Mouse (Mus musculus): ENCODE results near the gene Abca13.

Gene Abca13

DNA sequence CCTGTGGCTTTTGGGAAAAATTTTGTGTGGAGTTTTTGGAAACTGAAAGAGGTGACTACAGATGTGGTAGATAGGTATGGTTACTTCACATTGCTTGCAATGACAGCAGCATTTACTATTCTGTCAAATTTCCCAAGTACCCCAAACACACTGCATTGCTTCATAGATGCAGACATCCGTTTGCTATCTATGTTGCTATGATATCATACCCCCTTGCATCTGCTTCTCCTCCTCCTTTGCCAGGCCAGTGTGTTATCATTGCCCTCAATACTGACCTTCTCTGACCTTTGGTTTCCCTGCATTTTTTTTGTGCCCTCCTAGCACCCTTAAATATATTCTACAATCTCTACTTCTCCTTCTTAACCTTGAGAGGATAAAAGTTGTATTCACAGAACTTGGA, 341.4 kb downstream of the Abca13 start:
- no peak for DNase-seq (ENCODE audit: low spot score in 2 of 2)

DNA sequence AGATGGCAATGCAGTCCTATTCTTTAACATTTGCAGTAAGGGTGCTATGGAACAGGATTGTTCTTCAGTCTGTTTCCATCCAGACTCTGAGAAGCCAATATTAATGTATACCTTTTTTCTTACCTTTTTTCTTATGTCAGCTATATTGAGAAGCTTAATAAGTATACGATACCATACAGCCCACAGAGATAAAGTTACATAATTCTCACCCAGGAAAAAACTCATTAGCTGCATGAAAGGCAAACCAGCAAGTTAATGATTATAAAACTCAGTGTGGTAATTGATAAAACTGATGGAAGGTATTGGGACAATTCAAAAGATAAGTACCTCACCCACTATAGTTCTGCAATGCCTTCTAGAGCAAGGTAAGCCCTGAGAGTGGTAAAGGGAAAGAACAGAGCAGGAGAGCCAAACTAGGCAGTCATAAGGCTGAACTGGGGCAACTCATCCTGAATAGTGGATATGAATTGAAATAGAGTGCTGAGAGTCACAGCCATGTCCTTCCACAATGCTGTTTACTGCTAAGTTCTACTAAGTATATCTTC, 342.0 kb downstream of the Abca13 start:
- DNase-seq (ENCODE audit: low spot score in 2 of 2) = no peak

DNA sequence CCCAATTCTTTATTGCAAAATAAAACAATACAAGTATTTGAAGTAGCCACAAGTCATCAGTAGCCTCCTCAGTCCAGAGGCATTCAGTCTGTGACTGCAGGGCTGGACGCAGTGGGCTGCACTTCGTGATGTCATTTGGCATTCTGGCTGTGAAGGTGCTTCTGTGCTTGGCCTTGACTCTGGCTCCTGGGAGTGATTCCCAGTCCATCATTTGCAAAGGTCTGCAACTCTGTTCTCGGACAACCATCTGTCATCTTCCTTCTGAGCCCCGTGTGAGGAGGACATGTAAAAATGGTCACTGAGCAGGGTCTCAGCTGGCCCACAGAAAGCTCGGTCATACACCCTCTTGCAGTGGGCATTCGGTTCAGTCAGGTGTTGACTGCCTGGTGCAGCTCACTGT, 345.1 kb downstream of the Abca13 start:
- no peak for DNase-seq (ENCODE audit: low spot score in 2 of 2)

DNA sequence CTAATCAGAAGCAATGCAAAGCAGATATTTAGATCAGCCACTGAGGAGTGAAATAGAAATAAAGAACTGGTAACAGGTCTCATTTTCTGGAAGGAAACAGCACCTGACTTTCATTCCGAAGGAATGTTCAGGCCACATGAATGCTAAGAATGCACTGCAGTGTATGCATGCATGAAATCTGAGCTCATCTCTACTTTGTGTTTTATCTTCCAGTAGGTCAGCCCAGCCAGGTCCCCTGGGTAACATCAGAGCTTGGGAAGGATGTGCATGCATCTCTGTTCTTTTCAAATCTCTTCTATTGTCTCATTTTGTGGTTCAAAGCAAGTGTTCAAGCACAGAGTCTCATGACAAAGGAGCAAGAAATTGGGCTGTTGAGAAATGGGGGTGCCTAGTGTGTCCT, 346.6 kb downstream of the Abca13 start:
- no peak for DNase-seq (ENCODE audit: low spot score in 2 of 2)

DNA sequence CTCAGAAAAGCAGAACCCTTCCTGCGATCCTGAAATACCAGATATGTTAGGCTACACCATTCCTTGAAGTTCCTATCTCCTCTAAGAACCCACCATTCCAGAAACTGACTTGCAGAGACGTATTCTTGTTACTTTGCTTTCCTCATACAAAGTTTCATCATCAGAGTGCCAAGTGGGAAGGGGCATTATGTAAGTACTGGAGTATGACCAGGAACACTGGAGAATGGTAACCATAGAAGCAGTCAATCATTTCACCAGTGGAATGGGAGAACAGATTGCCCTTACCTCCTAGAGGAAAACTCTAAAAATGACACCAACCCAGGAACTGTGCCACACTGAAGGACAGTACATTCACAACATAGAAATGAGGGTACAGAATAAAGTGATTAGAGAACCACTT, 368.3 kb downstream of the Abca13 start:
- DNase-seq (ENCODE audit: low spot score in 2 of 2) = no peak

DNA sequence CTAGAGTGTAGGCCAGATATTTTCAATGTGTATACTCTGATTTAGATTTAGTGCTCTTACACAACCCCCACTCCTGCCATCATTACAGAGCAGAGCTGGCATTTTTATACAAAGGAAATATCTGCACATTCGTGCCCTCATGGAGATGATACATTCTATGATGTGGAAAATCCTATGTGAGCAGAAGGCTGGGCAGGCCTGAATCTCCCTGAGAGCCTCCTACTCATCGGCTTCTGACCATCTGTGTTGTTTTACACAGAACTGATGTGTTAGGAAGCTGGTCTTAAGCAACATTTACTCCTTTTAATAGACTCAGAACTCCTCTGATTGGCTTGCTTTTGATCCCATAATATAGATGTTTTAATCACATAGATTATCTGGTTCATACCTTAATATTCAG, 376.6 kb downstream of the Abca13 start:
- no peak for DNase-seq (ENCODE audit: low spot score in 2 of 2)

DNA sequence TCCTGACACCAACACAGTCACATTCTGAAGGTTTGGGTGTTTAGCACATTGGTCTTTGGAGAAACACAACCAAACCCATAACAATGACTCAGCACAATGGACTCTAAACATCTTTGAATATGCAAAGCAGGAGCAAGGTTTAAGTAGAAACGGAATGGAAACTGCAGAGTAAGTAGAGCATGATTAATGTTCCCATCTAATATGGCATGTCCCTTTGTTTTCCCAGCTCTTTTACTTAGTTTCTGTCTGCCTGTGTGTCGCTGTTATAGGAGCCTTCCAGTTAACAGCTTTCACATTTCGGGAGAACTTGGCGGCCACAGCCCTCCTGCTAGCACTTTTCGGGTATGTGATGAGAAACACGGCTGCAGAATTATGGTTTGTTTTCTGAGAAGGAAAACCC, 378.6 kb downstream of the Abca13 start:
- no peak for DNase-seq (ENCODE audit: low spot score in 2 of 2)

DNA sequence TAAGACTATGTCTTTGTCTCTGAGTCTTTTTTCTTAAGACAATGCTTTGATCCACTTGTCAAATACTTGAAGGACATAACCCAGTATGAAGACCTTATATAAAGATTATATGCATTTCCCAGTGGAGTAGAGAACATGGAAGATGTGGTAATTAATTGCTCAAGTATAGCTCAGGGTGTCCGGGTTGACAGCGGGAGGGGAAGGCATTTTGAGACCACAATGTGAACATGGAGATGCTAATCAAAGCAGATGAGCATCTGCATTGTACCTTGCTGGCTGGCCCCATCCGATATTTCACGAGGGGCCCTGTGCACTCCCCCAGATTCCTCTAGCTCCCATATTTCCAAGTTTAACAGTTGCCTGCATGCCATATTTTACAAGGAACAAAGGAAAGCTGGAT, 383.2 kb downstream of the Abca13 start:
- DNase-seq (ENCODE audit: low spot score in 2 of 2) = no peak

DNA sequence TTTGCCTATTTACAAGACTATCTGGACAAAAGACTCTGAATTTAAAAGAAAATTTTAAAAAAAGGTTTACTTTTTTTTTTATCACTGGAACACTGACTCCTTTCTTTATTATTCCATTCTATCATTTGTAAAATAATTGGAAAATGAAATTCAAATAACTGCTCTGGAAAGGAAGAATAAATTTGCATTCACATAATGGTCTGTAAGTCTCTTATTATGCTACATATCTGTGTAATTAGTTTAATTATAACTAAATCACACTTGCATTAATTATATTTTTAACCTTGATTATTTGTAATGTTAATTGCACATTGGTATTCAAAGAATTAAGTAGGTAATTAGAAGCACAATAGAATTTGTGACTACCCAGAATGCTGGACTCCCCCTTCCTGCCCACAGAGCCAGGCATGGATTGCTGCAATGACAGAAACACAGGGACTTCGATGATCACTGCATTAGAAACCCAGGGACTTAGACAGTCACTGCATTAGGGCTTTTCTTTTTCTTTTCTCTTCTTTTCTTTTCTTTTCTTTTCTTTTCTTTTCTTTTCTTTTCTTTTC, 400.1 kb downstream of the Abca13 start:
- no peak for DNase-seq (ENCODE audit: low spot score in 2 of 2)

DNA sequence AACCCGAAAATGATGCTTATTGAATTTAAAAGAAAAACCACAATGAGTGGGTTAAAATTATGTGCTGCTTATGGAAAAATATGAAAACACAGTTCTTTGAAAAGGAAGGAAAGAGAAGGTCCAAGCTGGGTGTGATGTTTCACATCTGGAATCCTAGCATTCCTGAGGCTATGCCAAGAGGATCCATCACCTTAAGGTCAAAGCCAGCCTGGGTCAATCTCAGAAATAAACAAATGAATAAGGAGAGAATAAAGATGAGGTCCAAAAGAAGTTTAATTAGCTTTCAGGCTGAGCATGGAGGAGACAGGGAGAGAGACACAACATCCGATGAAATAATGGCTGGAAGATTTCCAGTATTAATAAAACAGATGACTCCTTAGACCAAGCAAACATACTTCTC, 405.6 kb downstream of the Abca13 start:
- DNase-seq (ENCODE audit: low spot score in 2 of 2) = no peak

DNA sequence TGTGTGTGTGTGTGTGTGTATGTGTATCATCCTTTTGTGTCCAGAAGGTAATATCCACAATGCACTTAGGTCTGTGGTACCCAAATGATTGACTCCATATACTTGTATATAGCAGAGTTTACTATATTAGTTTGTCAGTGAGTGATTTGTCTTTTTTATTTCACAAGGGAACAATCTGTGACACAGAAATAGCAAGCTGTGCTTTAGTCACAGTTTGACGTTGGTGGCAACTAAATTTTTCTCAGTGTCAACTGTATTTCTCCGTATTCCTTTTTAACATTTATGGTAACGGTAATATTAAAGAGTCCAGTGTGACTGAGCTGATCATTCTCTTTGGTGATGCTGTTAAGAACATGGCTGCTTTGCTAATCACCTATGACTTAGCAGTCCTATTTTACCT, 409.4 kb downstream of the Abca13 start:
- DNase-seq (ENCODE audit: low spot score in 2 of 2) = no peak

DNA sequence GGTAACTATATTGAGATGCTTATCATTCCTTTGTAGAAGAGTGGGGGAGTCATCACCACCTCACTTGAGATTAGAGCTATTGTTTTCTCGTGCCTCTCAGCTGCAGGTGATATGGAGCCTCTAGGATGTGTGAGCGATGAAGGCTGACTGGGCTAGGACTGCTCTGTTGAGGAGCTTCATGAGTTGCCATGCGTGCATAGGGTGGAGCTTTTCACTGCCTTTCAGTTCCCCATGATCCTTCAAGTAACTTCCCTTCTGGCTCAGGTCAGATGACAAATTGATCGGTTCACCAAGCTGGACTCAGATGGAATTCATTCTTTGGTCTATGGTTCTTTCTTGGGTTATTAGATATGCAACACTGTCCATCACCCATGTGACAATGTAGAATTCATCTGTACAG, 410.4 kb downstream of the Abca13 start:
- DNase-seq (ENCODE audit: low spot score in 2 of 2) = no peak

DNA sequence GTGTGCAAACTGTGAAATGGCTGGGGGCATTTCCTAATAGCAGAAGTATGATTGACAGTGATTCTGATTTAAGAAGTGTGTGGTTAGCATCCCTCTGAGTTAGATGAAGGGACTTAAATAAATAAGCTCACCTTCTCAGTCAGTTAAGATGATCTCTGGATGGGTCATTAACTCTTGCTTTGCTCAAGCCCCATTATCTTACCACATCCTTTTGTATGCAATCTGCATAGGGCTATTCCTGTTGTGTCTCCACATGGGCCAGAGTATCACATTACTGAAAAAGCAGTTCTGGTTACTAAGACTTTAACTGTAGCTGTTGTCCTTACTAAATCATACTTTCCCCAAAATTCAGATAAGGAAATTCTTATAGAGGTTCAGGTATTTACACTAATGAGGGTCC, 416.5 kb downstream of the Abca13 start:
- no peak for DNase-seq (ENCODE audit: low spot score in 2 of 2)

DNA sequence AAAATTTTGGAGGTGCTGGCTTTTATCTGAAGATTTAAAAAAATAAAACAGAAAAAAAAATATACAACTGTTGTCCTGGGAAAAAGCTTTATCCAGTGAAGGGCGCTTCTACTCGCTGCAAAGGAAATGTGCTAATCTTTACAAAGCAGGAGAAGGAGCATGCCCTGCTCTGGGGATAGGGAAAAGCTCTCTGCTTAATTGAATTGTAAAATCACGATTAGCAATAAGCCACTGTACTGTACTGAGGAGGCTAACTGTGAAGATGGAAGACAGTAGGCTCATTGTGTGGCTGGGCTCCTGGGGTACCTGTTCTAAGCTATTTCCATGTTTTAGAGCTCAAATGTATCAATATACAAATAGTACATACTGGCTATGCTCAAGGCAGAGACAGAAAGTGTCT, 417.3 kb downstream of the Abca13 start:
- DNase-seq (ENCODE audit: low spot score in 2 of 2) = no peak

DNA sequence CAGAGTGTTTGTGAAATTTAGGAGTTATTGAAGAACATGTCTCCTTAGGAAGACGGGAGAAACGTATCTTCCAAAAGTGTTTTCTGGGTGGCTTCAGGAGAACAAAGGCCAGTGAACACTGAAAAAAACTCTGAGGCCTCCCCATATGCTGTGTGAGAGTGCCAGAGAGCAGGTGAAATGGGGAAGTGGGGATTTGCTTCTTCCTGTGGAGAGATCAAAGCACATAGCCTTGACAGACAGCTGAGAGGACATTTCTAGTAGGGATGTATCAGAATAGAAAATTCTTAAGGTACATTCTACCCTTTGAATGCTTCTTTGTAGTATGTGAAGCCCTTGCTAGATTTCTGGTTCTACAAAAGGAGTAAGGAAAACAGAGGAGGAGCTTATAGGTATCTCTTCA, 424.4 kb downstream of the Abca13 start:
- no peak for DNase-seq (ENCODE audit: low spot score in 2 of 2)

DNA sequence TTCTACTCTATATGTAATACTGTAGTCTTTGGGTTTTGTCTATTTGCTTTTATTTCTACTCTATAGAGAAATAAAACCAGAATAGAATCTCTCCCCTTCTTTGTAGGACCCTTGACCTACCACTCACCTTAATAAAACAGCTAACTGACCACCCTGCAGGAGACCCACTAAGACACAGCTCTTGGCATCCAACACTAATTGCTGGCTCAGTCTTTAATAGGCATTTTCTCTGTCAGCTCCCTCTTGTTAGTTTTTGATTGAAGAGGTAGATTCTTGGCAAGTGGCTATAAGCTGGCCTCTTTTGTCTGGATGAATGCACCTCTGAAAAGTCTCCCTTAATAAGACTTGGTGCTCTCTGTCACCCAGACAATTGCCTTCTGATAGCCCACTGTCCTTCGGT, 424.9 kb downstream of the Abca13 start:
- no peak for DNase-seq (ENCODE audit: low spot score in 2 of 2)

DNA sequence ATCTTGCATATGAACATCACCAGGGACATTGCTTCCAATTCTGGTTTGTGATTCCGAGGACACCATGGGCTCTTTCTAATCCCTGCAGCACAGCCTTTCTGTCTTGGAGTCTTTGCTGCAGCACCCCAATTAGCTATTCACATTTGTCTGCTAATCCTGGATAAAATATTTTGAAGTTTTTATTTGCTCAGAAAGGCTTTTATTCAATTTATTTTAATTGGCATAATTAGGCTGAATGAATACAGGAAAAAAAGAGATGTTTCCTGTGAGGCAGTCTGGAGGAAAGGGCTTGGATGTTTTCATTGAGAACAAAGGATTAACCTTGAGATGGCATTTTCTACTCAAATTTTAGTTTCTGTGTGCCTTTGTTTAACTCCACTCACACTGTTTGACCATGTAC, 428.2 kb downstream of the Abca13 start:
- no peak for DNase-seq (ENCODE audit: low spot score in 2 of 2)

DNA sequence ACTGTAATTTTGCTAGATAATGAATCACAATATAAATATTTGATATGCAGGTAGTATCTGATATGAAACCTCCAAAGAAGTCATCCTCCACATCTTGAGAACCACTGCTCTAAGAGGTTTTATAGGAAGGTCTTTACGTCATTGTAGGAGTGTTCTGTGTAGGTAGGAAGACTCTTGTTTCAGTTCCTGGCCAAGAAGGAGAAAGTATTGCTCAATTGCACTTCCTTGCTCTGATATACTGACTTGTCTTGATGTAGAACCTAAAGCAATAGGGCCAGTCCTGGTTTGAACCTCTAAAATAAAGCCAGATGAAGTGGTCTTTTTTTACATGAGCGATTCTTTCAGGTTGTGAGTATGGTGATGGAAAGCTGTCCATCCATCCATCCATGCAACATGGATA, 431.1 kb downstream of the Abca13 start:
- no peak for DNase-seq (ENCODE audit: low spot score in 2 of 2)

DNA sequence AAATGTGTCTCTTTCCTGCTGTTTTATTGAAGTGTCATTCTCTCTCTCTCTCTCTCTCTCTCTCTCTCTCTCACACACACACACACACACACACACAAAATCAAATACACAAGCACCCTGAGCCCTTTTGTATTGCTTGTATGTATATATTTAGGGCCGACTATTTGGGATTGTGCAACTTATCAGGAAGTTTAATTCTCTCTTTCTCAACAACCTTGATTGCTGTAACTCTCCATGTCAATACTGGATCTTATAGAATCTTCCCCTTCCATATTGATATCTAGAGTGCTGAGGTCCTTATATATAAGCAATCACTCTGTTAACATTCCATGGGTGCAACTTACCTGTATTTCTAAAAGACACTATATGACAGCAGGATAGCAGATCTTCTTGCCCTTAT, 433.0 kb downstream of the Abca13 start:
- DNase-seq (ENCODE audit: low spot score in 2 of 2) = no peak

DNA sequence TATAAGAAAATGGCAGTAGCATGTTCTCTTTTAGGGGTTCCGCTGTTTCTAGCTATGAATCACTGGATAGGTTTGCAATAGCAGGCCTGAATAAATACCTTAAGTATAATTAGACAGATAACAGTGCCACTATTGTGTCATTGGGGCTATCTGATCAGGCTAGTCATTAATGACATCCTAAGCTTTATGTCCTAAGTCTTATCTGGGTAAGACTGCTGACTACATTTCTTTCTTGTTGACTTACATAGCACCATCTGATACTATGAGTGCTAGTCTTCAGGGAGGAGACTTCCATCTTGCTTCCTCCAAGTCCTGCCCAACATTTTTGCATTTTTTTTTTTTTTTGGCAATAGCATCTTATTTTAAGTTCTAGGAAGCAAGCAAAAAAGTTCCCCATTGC, 434.1 kb downstream of the Abca13 start:
- no peak for DNase-seq (ENCODE audit: low spot score in 2 of 2)

DNA sequence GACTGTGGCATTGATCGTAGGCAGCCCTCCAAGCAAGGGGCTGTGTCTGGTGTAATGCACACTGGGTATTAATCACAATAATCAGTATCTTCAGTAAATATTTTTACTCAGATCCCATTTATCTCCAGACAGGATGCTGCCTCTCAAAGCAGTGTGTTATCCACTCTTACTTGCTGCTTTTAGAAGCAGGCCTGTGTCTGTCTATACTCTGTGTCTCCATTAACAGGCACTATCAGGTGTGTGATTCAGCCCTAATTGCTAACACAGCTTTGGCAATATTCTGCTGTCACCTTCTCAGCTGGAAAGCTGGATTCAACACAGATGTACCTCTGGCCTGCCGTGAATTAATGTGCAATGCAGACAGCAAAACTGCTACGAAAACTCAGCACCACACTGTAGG, 455.5 kb downstream of the Abca13 start:
- DNase-seq (ENCODE audit: low spot score in 2 of 2) = no peak

DNA sequence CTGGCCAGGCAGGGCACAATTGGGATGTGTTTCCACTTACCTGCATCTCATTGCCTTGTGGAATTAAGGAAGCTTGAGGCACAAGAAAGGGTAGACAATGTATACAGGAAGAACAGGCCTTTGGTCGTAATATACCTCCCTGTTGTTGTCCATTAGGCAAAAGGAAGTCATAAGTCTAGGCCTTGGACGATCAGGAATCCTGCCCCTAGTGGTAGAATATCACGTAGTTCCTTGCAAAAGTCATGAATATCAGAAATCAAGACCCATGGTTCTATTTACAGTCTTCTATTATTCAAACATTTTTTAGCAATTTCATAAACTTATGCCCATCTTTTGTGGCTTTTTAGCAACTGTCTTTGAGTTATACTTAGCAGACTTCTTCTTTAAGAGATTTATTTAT, 456.2 kb downstream of the Abca13 start:
- no peak for DNase-seq (ENCODE audit: low spot score in 2 of 2)

DNA sequence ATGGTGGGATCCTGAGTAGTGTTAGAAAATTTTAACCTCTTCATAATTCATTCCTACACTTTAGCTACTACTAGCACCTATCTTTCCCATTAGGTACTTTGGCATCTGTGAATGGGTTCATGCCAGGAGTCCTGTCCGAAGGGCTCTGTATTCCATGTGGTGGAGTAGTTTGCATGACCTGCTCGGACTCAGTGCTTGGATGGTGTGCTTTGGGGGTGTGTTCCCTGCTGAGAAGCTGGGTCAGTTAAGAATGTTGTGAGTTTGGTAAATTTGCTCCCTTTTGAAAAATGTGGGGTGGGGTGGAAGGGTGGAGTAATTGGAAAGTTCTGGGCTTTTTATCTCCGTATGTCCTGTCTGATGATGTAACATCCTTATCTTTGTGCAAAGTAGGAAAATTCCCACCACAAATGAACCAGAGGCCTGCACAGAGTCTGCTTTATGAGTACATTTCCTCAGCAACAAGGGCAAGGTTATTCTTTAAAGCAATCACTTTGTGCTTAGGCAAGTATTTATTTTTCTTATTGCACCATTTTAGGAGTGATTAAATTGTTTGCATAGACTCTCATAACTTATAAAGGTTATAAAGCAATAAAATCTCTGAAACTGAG, 475.0 kb downstream of the Abca13 start:
- no peak for DNase-seq (ENCODE audit: low spot score in 2 of 2)

DNA sequence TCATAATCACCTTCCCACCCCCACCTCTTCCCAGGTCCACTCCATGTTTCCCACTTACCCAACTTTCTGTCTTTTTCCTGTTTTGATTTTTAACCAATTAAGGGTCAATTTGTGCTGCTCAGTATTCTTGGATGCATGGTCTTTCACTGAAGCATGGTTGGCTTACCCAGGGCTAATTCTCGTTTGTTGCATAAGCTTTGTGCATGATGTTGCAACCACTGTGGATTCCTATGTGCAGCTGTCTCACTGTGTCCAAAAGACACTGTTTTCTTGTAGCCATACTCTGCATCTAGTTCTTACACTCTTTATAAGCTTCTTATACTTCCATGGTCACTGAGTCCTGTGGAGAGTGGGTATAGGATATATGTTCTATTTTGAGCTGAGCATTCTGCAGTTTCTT, 477.7 kb downstream of the Abca13 start:
- DNase-seq (ENCODE audit: low spot score in 2 of 2) = no peak
